ENCODE assay signal across 19 mouse cellular contexts in genomic region chrX:48674171-48674570, GRCm38 (mm10). TPM values are rescaled to one million over a fixed set of nuclear protein-coding genes. Genes with fewer than 3 reads are reported as not detected.
DNase-seq lines count a peak whose midpoint lies in the region; ATAC-seq lines count a peak whose summit lies in the region.
"Had no signal": no experiment of that assay in that cellular context is flagged by ENCODE, and none has a peak within 500 bp of the region (broad histone marks: within the 10 kb centered on the region; RNA-seq: fewer than 3 reads in every experiment).

TSS of gene Gpr119 (minus strand) at chrX:48674478.

- no peaks in the 10 kb centered on the region for H3K27me3 ChIP-seq in kidney, embryonic 16.5 days (ENCODE audit: insufficient read depth, low read length)
- H3K27me3 ChIP-seq: kidney, embryonic 15.5 days; limb, embryonic 15.5 days had no signal

- no peak within 1 kb of the TSS for H3K4me2 ChIP-seq in kidney, embryonic 16.5 days (replicated peaks; ENCODE audit: low read depth, low read length)
- H3K4me2 ChIP-seq: kidney, embryonic 15.5 days; limb, embryonic 15.5 days had no signal

- no peak for ATAC-seq in kidney, embryonic 16.5 days (ENCODE audit: low FRiP score, low TSS enrichment)

- H3K4me3 ChIP-seq in kidney, embryonic 16.5 days (ENCODE audit: low read length): no peak within 1 kb of the TSS
- H3K4me3 ChIP-seq: heart, embryonic 10.5 days; kidney, embryonic 15.5 days; left cerebral cortex, adult 2 months; limb, embryonic 15.5 days; myocyte had no signal

- peak; percentile 2 to 3 for DNase-seq in kidney, postnatal 4 days
- peak; percentile 3 for DNase-seq in urinary bladder, postnatal 14 days (ENCODE audit: low spot score)
- no peak for DNase-seq in urinary bladder, adult 2 months (ENCODE audit: low spot score)
- DNase-seq in adrenal gland, adult 2 months: peak; percentile 78
- DNase-seq in thymus, postnatal 0 days (ENCODE audit: low spot score): no peak
- no peak for DNase-seq in lung, postnatal 14 days
- DNase-seq: gastrocnemius, postnatal 25 days; heart, postnatal 36 days; lung, adult 2 months; right cerebral cortex, postnatal 25 days had no signal

- H3K9me3 ChIP-seq in kidney, embryonic 16.5 days (ENCODE audit: low read length): no peaks in the 10 kb centered on the region
- H3K9me3 ChIP-seq: heart, embryonic 10.5 days; kidney, embryonic 15.5 days; limb, embryonic 15.5 days had no signal

- no peak within 1 kb of the TSS for H3K9ac ChIP-seq in kidney, embryonic 16.5 days (replicated peaks; ENCODE audit: low read length)
- H3K9ac ChIP-seq: kidney, embryonic 15.5 days; limb, embryonic 15.5 days had no signal

- no peak within 1 kb of the TSS for H3K27ac ChIP-seq in kidney, embryonic 16.5 days (ENCODE audit: low read length)
- H3K27ac ChIP-seq: heart, embryonic 10.5 days; kidney, embryonic 15.5 days; left cerebral cortex, adult 2 months; limb, embryonic 15.5 days had no signal

- no peaks in the 10 kb centered on the region for H3K4me1 ChIP-seq in kidney, embryonic 16.5 days (ENCODE audit: insufficient read depth, low read length)
- H3K4me1 ChIP-seq: kidney, embryonic 15.5 days; limb, embryonic 15.5 days had no signal

- no peaks in the 10 kb centered on the region for H3K36me3 ChIP-seq in kidney, embryonic 16.5 days (ENCODE audit: insufficient read depth, low read length)
- H3K36me3 ChIP-seq: heart, embryonic 10.5 days; kidney, embryonic 15.5 days; limb, embryonic 15.5 days had no signal

- WGBS in kidney, embryonic 16.5 days: 64% methylated on average over 4 of the region's 4 CpGs

RNA-seq across cellular contexts. Expression of gene Gpr119, which starts in this region (rescaled TPM):
- not detected in 2 replicates for polyA plus RNA-seq in kidney, embryonic 16.5 days (2015; fragmentation: Nextera tagmentation; extraction: Ambion mirVana)
- polyA plus RNA-seq in urinary bladder, adult 2 months (2012; rRNA removed): not detected in 2 replicates
- total RNA-seq in adrenal gland, adult 2 months (2021): under 1 TPM in 1 of 2 experiments, not detected in 1; 0.12 TPM
- polyA plus RNA-seq in adrenal gland, adult 2 months (2012; rRNA removed): 0.09 TPM in 1 of 2 replicates, not detected in the other
- 0.05 TPM in 1 of 2 replicates, not detected in the other for polyA plus RNA-seq in thymus, postnatal 0 days (2015; fragmentation: Nextera tagmentation; extraction: Ambion mirVana)
- total RNA-seq: gastrocnemius, postnatal 25 days; heart, postnatal 36 days; layer of hippocampus, adult 8-10 months; left cerebral cortex, adult 2 months; megakaryocyte-erythroid progenitor cell, adult 5-6 weeks had no signal
- polyA plus RNA-seq: embryonic facial prominence, embryonic 11.5 days; heart, embryonic 10.5 days; kidney, embryonic 15.5 days; limb, embryonic 15.5 days; lung, adult 2 months; myocyte had no signal

Comparison
In these comparisons a context has a peak if more than half of its experiments do, and no peak if none do; other contexts are left out.
1. DNase-seq: peak in kidney, postnatal 4 days (2 of 2) and urinary bladder, postnatal 14 days (single experiment); none in urinary bladder, adult 2 months (single experiment), thymus, postnatal 0 days (single experiment) and lung, postnatal 14 days (single experiment).
2. Peak in DNase-seq in adrenal gland, adult 2 months; RNA of the gene not detected or under 1 TPM.